Mouse (Mus musculus) stomach, embryonic 16.5 days (tissue): Measurements from ENCODE around the gene Brwd1. TPM values are rescaled to one million over a fixed set of nuclear protein-coding genes. Genes with fewer than 3 reads are reported as not detected.
"Not testable (repeated sequence)": the region's sequence is repeated elsewhere in the genome, so short reads cannot be mapped to it uniquely, and the experiment has no call there.

Experiments
- ATAC-seq: fragments of 200-750 bp; cut with Nextera tagmentation; 2 replicates; pipeline ENCODE4 v1.8.0; 2017; ENCODE audit warnings: moderate number of reproducible peaks, moderate TSS enrichment; ENCODE audit not compliant: insufficient read depth, low FRiP score
- H3K27ac ChIP-seq: fragments of 300-500 bp; sonication (generic); 2 replicates; pipeline ENCODE4 v1.5.1; 2014; ENCODE audit warnings: low read length
- H3K27me3 ChIP-seq: fragments of 300-500 bp; sonication (generic); 2 replicates; pipeline ENCODE4 v1.6.1; 2014; ENCODE audit warnings: low read length, control low read depth, mixed read lengths; ENCODE audit not compliant: control insufficient read depth, insufficient read depth
- H3K36me3 ChIP-seq: fragments of 300-500 bp; sonication (generic); 2 replicates; pipeline ENCODE4 v1.6.1; 2014; ENCODE audit warnings: low read length; ENCODE audit not compliant: control insufficient read depth, insufficient read depth
- H3K4me1 ChIP-seq: fragments of 300-500 bp; sonication (generic); 2 replicates; pipeline ENCODE4 v1.6.1; 2014; ENCODE audit warnings: low read length, control low read depth, mixed read lengths; ENCODE audit not compliant: control insufficient read depth, insufficient read depth
- H3K4me2 ChIP-seq: fragments of 300-500 bp; sonication (generic); 2 replicates; pipeline ENCODE4 v1.6.1; 2014; ENCODE audit warnings: low read depth, low read length, mixed read lengths
- H3K4me3 ChIP-seq: fragments of 300-500 bp; sonication (generic); replicated peaks from 2 replicates; pipeline ENCODE4 v1.5.1; 2014; ENCODE audit warnings: mild to moderate bottlenecking, low read length
- H3K9ac ChIP-seq: fragments of 300-500 bp; sonication (generic); 2 replicates; pipeline ENCODE4 v1.6.1; 2014; ENCODE audit warnings: low read length
- H3K9me3 ChIP-seq: fragments of 300-500 bp; sonication (generic); replicated peaks from 2 replicates; pipeline ENCODE4 v1.6.1; 2016; ENCODE audit warnings: low read length, control low read depth; ENCODE audit not compliant: control insufficient read depth
- WGBS: fragments of 180-500 bp; shearing (Covaris S2); extraction: QIAGEN DNeasy Blood & Tissue Kit; methylation state at CpG from one replicate; pipeline ENCODE4 v1.1.7; 2014; 5-methylcytosine and 5-hydroxymethylcytosine counted together
- polyA plus RNA-seq: library from polyadenylated mRNA; unstranded; fragments of >200 nt; fragmentation: Nextera tagmentation; extraction: Ambion mirVana; gene quantifications from 2 replicates; pipeline ENCODE4 v1.2.1, GENCODE M21; 2015

The Brwd1 gene
- polyA plus RNA-seq, 1 experiment from 2014 or later, result 70.0 TPM

GRCm38 (mm10) chr16:96004278-96004677 lies 78.0 kb downstream of the Brwd1 start:
- WGBS, result no CpG with 5 or more reads among the region's 10 CpGs
- not testable (repeated sequence) for H3K9me3 ChIP-seq, ATAC-seq, H3K27ac ChIP-seq, H3K9ac ChIP-seq, H3K27me3 ChIP-seq, H3K4me3 ChIP-seq, H3K4me1 ChIP-seq, H3K4me2 ChIP-seq
- H3K36me3 ChIP-seq, result peaks cover 22% of the 10 kb centered on the region

- WGBS, result 86% methylated on average over 5 of the region's 5 CpGs
- no peak for ATAC-seq
Observed at GRCm38 (mm10) chr16:95999291-95999690, 83.0 kb downstream of the Brwd1 start.

GRCm38 (mm10) chr16:95996156-95996555 lies 86.2 kb downstream of the Brwd1 start:
- H3K4me2 ChIP-seq, result no peak overlapping the region
- H3K36me3 ChIP-seq, result peaks cover 15% of the 10 kb centered on the region
- H3K9ac ChIP-seq, result no peak overlapping the region
- no peaks in the 10 kb centered on the region for H3K9me3 ChIP-seq
- H3K4me3 ChIP-seq, result no peak overlapping the region
- H3K27me3 ChIP-seq, result no peaks in the 10 kb centered on the region
- WGBS, result 87% methylated on average over 7 of the region's 7 CpGs
- no peak overlapping the region for H3K27ac ChIP-seq
- 0 out of 2 replicates have a peak, but pooled peaks cover 4% of the 10 kb centered on the region for H3K4me1 ChIP-seq
- ATAC-seq, result no peak

More at GRCm38 (mm10) chr16:95999291-95999690, 83.0 kb downstream of the Brwd1 start:
- no peak overlapping the region for H3K9ac ChIP-seq
- no peaks in the 10 kb centered on the region for H3K27me3 ChIP-seq
- no peak overlapping the region for H3K27ac ChIP-seq
- no peak overlapping the region for H3K4me2 ChIP-seq
- H3K36me3 ChIP-seq, result peaks cover 25% of the 10 kb centered on the region
- H3K4me3 ChIP-seq, result no peak overlapping the region
- H3K9me3 ChIP-seq, result no peaks in the 10 kb centered on the region
- H3K4me1 ChIP-seq, result no peaks in the 10 kb centered on the region

GRCm38 (mm10) chr16:95994576-95994975 lies 87.8 kb downstream of the Brwd1 start:
- H3K36me3 ChIP-seq, H3K27ac ChIP-seq: not testable (repeated sequence)
- 87% methylated on average over 4 of the region's 4 CpGs for WGBS

GRCm38 (mm10) chr16:95992596-95992995 lies 89.7 kb downstream of the Brwd1 start:
- Histone ChIP-seq H3K4me2 (no peak overlapping the region), H3K9ac (no peak overlapping the region), H3K27ac (no peak overlapping the region), H3K4me3 (no peak overlapping the region), H3K27me3 (no peaks in the 10 kb centered on the region), H3K4me1 (peaks cover 10% of the 10 kb centered on the region; the same call in 1 of the 2 replicates), H3K36me3 (peaks cover 8% of the 10 kb centered on the region; the same call in 1 of the 2 replicates), H3K9me3 (no peaks in the 10 kb centered on the region)
- ATAC-seq, result no peak
- WGBS, result 57% methylated on average over 5 of the region's 5 CpGs

More at GRCm38 (mm10) chr16:95994576-95994975, 87.8 kb downstream of the Brwd1 start:
- H3K27me3 ChIP-seq, H3K4me2 ChIP-seq, ATAC-seq, H3K4me3 ChIP-seq, H3K9ac ChIP-seq, H3K9me3 ChIP-seq: not testable (repeated sequence)
- peaks cover 10% of the 10 kb centered on the region; the same call in 1 of the 2 replicates for H3K4me1 ChIP-seq

GRCm38 (mm10) chr16:95991122-95991900 lies 91.0 kb downstream of the Brwd1 start:
- H3K27me3 ChIP-seq, result no peaks in the 10 kb centered on the region

GRCm38 (mm10) chr16:95990462-95991121 lies 91.7 kb downstream of the Brwd1 start, which contains the start of gene Psmg1:
Gene Psmg1 (minus strand): TSS chr16:95990960.
- Histone ChIP-seq H3K27me3 (no peaks in the 10 kb centered on the region), H3K9ac (peak within 1 kb of the TSS; percentile 88), H3K4me3 (peak within 1 kb of the TSS; percentile 78), H3K4me2 (peak within 1 kb of the TSS; percentile 67), H3K4me1 (peaks cover 10% of the 10 kb centered on the region; the same call in 1 of the 2 replicates), H3K27ac (peak within 1 kb of the TSS; percentile 74), H3K36me3 (peaks cover 5% of the 10 kb centered on the region; the same call in 1 of the 2 replicates), H3K9me3 (no peaks in the 10 kb centered on the region)
- WGBS, result under 1% methylated on average over 60 of the region's 62 CpGs
- ATAC-seq, result peak; percentile 95

More at GRCm38 (mm10) chr16:95991122-95991900, 91.0 kb downstream of the Brwd1 start:
- H3K36me3 ChIP-seq, result peaks cover 5% of the 10 kb centered on the region; the same call in 1 of the 2 replicates
- H3K9me3 ChIP-seq, result no peaks in the 10 kb centered on the region
- peak overlapping the region; percentile 78 for H3K4me3 ChIP-seq
- peak overlapping the region; percentile 68 for H3K27ac ChIP-seq
- peak overlapping the region; percentile 67 for H3K4me2 ChIP-seq
- H3K9ac ChIP-seq, result peak overlapping the region; percentile 83
- no peak for ATAC-seq
- peaks cover 10% of the 10 kb centered on the region; the same call in 1 of the 2 replicates for H3K4me1 ChIP-seq
- WGBS, result 7% methylated on average over 10 of the region's 10 CpGs

- H3K4me1 ChIP-seq, result peaks cover 2% of the 10 kb centered on the region; the same call in 1 of the 2 replicates
- H3K27me3 ChIP-seq, result no peaks in the 10 kb centered on the region
- no peak overlapping the region for H3K4me3 ChIP-seq
- ATAC-seq, result no peak
- no peak overlapping the region for H3K9ac ChIP-seq
- H3K4me2 ChIP-seq, result no peak overlapping the region
- H3K9me3 ChIP-seq, result no peaks in the 10 kb centered on the region
- H3K27ac ChIP-seq, result no peak overlapping the region
- peaks cover 11% of the 10 kb centered on the region; the same call in 1 of the 2 replicates for H3K36me3 ChIP-seq
- 82% methylated on average over 5 of the region's 5 CpGs for WGBS
Observed at GRCm38 (mm10) chr16:95984911-95985310, 97.4 kb downstream of the Brwd1 start.

GRCm38 (mm10) chr16:95983601-95984000 lies 98.7 kb downstream of the Brwd1 start:
- WGBS, result 77% methylated on average over 7 of the region's 7 CpGs
- Histone ChIP-seq H3K27ac (no peak overlapping the region), H3K9ac (no peak overlapping the region), H3K36me3 (peaks cover 13% of the 10 kb centered on the region; the same call in 1 of the 2 replicates), H3K4me3 (no peak overlapping the region), H3K4me1 (no peaks in the 10 kb centered on the region), H3K4me2 (no peak overlapping the region), H3K9me3 (no peaks in the 10 kb centered on the region), H3K27me3 (no peaks in the 10 kb centered on the region)
- ATAC-seq, result no peak
